Mouse (Mus musculus) limb, embryonic 10.5 days (tissue): ENCODE results near the gene Vwa3b. TPM values are rescaled to one million over a fixed set of nuclear protein-coding genes. Genes with fewer than 3 reads are reported as not detected.

ENCODE experiments used
- DNase-seq: peaks from one replicate; pipeline ENCODE4 v3.0.0-alpha.2; 2017; ENCODE audit warnings: low spot score
- H3K27ac ChIP-seq: fragments of 300-500 bp; sonication (generic); 2 replicates; pipeline ENCODE4 v1.5.1; 2016; ENCODE audit warnings: mild to moderate bottlenecking
- H3K27me3 ChIP-seq: fragments of 300-500 bp; sonication (generic); 2 replicates; pipeline ENCODE4 v1.6.1; 2016; ENCODE audit warnings: low read depth, mild to moderate bottlenecking; ENCODE audit not compliant: poor library complexity, severe bottlenecking
- H3K36me3 ChIP-seq: fragments of 300-500 bp; sonication (generic); 2 replicates; pipeline ENCODE4 v1.6.1; 2016; ENCODE audit warnings: mild to moderate bottlenecking, moderate library complexity
- H3K4me1 ChIP-seq: fragments of 300-500 bp; sonication (generic); 2 replicates; pipeline ENCODE4 v1.6.1; 2016
- H3K4me3 ChIP-seq: fragments of 300-500 bp; sonication (generic); 2 replicates; pipeline ENCODE4 v1.5.1; 2016; ENCODE audit warnings: mild to moderate bottlenecking, moderate library complexity
- H3K9me3 ChIP-seq: fragments of 300-500 bp; sonication (generic); replicated peaks from 2 replicates; pipeline ENCODE4 v1.6.1; 2016; ENCODE audit warnings: mild to moderate bottlenecking
- WGBS: fragments of 180-500 bp; shearing (Covaris S2); methylation state at CpG from one replicate; pipeline ENCODE4 v1.1.7; 2016; 5-methylcytosine and 5-hydroxymethylcytosine counted together
- polyA plus RNA-seq: library from polyadenylated mRNA; unstranded; fragments of >200 nt; fragmentation: Nextera tagmentation; extraction: Ambion mirVana; gene quantifications from 2 replicates; pipeline ENCODE4 v1.2.1, GENCODE M21; 2016

Vwa3b gene
- polyA plus RNA-seq, 1 experiment from 2014 or later: 0.31 TPM

DNA sequence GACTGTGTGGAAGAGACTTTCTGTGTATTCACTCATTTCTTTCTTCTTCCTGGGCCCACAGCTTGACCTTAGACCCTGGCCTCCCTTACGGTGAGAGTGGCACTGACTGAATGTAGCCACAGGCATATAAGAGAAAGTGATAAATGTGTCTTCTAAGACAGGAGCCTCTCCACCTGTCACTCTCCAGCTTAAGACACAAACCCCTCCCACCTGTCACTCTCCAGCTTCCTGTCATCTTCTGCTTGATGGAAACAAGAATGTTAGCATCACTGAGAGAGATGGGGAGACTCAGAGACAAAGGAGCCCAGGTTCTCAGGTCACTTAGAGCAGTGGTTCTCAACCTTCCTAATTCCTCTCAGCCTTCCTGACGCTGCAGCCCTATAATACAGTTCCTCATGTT is 3.7 kb upstream of the Vwa3b start:
- DNase-seq: no peak
- Histone ChIP-seq H3K36me3 (no peaks in the 10 kb centered on the region), H3K27ac (no peak overlapping the region), H3K4me1 (no peaks in the 10 kb centered on the region), H3K4me3 (no peak overlapping the region), H3K9me3 (no peaks in the 10 kb centered on the region), H3K27me3 (no peaks in the 10 kb centered on the region)
- WGBS: 77% methylated on average over 2 of the region's 2 CpGs

DNA sequence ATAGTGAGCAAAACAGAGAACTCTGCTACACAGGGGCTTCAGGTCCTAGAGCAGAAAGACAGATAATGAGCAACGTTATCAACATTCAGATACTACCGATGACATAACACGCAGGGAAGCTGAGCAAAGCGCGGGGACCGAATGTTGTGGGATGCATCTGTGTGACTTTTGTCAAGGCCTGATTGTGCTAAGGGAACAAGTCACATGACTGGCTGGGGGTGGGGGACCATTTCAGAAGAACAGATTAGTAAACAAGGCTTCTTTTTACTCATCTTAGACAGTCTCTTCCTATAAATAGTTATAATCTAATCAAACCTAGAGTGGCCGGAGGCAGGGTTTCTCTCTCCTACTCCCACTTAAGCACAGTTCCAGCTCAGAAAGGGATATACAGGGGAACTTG is 1.7 kb upstream of the Vwa3b start:
- whole genome bisulfite sequencing: 93% methylated on average over 7 of the region's 7 CpGs

GRCm38 (mm10) chr1:37025376-37025775 is 1.0 kb upstream of the Vwa3b start:
- no peak overlapping the region for H3K27ac ChIP-seq
- 97% methylated on average over 1 of the region's 1 CpGs for WGBS
- no peaks in the 10 kb centered on the region for H3K36me3 ChIP-seq
- no peak for DNase-seq
- no peaks in the 10 kb centered on the region for H3K9me3 ChIP-seq
- no peaks in the 10 kb centered on the region for H3K27me3 ChIP-seq
- H3K4me1 ChIP-seq: peaks cover 10% of the 10 kb centered on the region
- no peak overlapping the region for H3K4me3 ChIP-seq

More for the DNA sequence above, 1.7 kb upstream of the Vwa3b start:
- no peaks in the 10 kb centered on the region for H3K27me3 ChIP-seq
- no peak overlapping the region for H3K27ac ChIP-seq
- no peak overlapping the region for H3K4me3 ChIP-seq
- DNase-seq: no peak
- peaks cover 10% of the 10 kb centered on the region for H3K4me1 ChIP-seq
- no peaks in the 10 kb centered on the region for H3K36me3 ChIP-seq
- H3K9me3 ChIP-seq: no peaks in the 10 kb centered on the region

- no peak overlapping the region for H3K27ac ChIP-seq
- peaks cover 10% of the 10 kb centered on the region for H3K4me1 ChIP-seq
- no peak overlapping the region for H3K4me3 ChIP-seq
- DNase-seq: no peak
- WGBS: 77% methylated on average over 6 of the region's 6 CpGs
- no peaks in the 10 kb centered on the region for H3K9me3 ChIP-seq
- no peaks in the 10 kb centered on the region; the same call in 1 of the 2 replicates for H3K27me3 ChIP-seq
- H3K36me3 ChIP-seq: no peaks in the 10 kb centered on the region
Observed at GRCm38 (mm10) chr1:37026866-37027265, 470 bp downstream of the Vwa3b start.

DNA sequence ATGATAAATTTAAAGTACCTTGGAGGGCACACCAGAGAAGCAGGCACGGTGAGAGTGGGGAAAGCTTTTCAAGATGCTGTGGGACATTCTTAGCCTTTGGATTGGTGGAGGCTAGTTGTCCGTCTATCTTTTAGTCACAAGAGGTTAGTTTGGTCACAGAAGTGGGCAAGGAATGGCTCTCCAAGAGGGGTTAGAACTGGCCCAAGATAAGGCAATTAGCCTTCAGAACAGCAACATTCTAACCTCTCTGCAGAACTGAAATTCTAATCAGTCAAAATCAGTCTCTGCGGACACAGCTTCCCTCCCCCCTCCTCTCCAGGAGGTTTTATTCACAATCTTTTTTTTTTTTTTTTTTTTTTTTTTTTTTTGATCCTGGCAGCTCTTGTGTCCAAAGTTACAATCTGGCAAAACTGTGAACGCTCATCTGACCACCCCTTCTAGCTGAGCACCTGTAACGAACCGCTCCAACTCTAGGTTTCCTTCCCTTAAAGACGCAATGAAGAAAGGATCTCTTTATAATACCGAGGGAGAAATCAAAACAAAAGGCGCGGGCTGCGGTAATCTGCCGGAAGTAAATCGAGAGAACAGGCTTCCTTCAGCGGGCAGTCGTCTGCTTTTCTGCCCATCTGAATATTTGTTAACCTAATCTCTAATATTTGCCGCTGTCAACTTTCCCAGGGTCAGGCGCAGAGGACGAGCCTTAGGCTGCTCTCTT is 2.2 kb downstream of the Vwa3b start:
- Histone ChIP-seq H3K27ac (peak overlapping the region; percentile 42; the same call in 1 of the 2 replicates), H3K36me3 (no peaks in the 10 kb centered on the region), H3K27me3 (no peaks in the 10 kb centered on the region; the same call in 1 of the 2 replicates), H3K9me3 (no peaks in the 10 kb centered on the region), H3K4me1 (peaks cover 10% of the 10 kb centered on the region), H3K4me3 (peak overlapping the region; percentile 58)
- DNase-seq: no peak
- 9% methylated on average over 18 of the region's 18 CpGs for WGBS

DNA sequence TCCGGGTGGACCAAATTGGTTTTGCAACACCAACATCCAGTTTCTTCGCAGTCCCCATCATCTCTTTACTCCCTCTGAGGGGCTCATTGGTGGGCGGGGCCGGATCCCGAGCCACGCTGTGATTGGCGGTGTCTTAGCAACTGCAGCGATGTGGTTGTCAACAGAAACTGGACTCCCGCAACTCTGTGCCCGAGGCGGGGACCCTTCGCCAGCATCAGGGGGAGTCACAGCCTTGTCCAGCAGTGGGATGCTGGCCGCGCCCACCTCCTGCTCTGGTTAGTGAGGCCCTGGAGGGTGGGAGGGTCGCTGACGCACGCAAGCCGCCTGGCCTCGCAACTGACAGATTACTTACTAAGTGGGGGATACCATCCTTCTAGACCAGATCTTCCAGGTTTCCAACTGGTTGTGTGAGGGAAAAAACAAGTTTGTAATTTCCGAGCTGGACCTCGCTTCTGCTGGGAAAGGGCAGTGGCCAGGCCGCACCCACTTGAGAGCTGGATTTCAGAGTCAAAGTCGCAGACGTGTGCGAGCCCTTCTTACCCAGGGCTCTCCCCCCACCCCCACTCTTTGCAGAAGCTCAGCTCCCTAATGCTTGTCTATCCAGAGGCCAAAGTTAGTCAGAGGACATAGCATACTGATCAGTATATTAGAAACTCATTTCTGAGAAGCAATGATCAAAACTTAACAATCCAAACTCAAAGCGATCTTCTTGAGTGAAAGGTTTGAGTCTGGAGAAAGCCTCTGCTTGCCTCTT is 2.9 kb downstream of the Vwa3b start:
- peak overlapping the region; percentile 42; the same call in 1 of the 2 replicates for H3K27ac ChIP-seq

GRCm38 (mm10) chr1:37029942-37030341 is 3.5 kb downstream of the Vwa3b start:
- Histone ChIP-seq H3K27ac (no peak overlapping the region), H3K36me3 (no peaks in the 10 kb centered on the region), H3K9me3 (no peaks in the 10 kb centered on the region), H3K4me1 (peaks cover 10% of the 10 kb centered on the region), H3K4me3 (peak overlapping the region; percentile 58; the same call in 1 of the 2 replicates), H3K27me3 (no peaks in the 10 kb centered on the region; the same call in 1 of the 2 replicates)
- WGBS: 59% methylated on average over 5 of the region's 5 CpGs
- DNase-seq: no peak

More for the DNA sequence above, 2.9 kb downstream of the Vwa3b start:
- H3K4me3 ChIP-seq: peak overlapping the region; percentile 58
- H3K27me3 ChIP-seq: no peaks in the 10 kb centered on the region; the same call in 1 of the 2 replicates
- no peaks in the 10 kb centered on the region for H3K36me3 ChIP-seq
- no peaks in the 10 kb centered on the region for H3K9me3 ChIP-seq
- H3K4me1 ChIP-seq: peaks cover 10% of the 10 kb centered on the region
- peak; percentile 92 for DNase-seq
- 3% methylated on average over 26 of the region's 26 CpGs for WGBS

- 90% methylated on average over 2 of the region's 2 CpGs for WGBS
- H3K9me3 ChIP-seq: no peaks in the 10 kb centered on the region
- no peak overlapping the region for H3K27ac ChIP-seq
- H3K36me3 ChIP-seq: no peaks in the 10 kb centered on the region
- DNase-seq: no peak
- H3K4me1 ChIP-seq: peaks cover 10% of the 10 kb centered on the region
- H3K27me3 ChIP-seq: no peaks in the 10 kb centered on the region; the same call in 1 of the 2 replicates
- no peak overlapping the region for H3K4me3 ChIP-seq
Observed at GRCm38 (mm10) chr1:37030693-37031092, 4.3 kb downstream of the Vwa3b start.

GRCm38 (mm10) chr1:37035879-37036278 is 9.5 kb downstream of the Vwa3b start:
- Histone ChIP-seq H3K27ac (no peak overlapping the region), H3K9me3 (no peaks in the 10 kb centered on the region), H3K4me1 (no peaks in the 10 kb centered on the region), H3K4me3 (no peak overlapping the region), H3K27me3 (no peaks in the 10 kb centered on the region; the same call in 1 of the 2 replicates), H3K36me3 (no peaks in the 10 kb centered on the region)
- 93% methylated on average over 8 of the region's 8 CpGs for WGBS
- no peak for DNase-seq

DNA sequence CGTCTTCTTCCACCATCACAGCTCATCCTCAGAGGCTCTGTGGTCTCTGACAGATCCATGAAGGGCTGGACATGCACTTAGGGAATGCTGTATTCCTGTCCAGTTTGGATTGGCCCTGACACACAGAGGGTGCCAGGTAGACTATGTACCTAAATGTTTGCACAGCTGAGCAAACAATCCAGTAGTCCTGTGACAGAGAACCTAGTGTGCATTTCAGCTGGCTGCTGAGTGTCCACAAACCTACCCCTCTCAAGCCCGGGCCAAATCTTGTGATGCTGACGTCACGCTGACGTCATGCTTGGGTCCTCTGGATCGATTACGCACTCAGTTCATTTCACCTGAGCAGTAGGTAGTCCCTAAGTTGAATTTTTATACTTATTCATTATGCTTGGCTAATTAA is 14.7 kb downstream of the Vwa3b start:
- Histone ChIP-seq H3K27me3 (no peaks in the 10 kb centered on the region), H3K4me1 (peaks cover 12% of the 10 kb centered on the region), H3K27ac (no peak overlapping the region), H3K4me3 (no peak overlapping the region), H3K36me3 (no peaks in the 10 kb centered on the region), H3K9me3 (no peaks in the 10 kb centered on the region)
- WGBS: 94% methylated on average over 7 of the region's 7 CpGs
- DNase-seq: no peak

DNA sequence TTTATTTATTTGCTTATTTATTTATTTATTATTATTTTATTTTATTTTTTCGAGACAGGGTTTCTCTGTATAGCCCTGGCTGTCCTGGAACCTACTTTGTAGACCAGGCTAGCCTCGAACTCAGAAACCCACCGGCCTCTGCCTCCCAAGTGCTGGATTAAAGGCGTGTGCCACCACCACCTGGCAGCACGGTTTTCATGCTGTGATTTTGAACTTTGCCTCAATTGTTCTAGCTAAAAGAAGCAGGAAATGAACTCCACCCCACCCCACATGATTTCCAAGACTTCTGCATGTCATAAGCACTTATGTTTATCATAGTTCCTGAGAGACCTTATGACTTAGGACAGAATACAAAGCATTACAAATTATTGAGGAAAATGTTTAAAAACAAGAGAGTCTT is 15.5 kb downstream of the Vwa3b start:
- H3K4me1 ChIP-seq: peaks cover 12% of the 10 kb centered on the region
- no peak for DNase-seq

DNA sequence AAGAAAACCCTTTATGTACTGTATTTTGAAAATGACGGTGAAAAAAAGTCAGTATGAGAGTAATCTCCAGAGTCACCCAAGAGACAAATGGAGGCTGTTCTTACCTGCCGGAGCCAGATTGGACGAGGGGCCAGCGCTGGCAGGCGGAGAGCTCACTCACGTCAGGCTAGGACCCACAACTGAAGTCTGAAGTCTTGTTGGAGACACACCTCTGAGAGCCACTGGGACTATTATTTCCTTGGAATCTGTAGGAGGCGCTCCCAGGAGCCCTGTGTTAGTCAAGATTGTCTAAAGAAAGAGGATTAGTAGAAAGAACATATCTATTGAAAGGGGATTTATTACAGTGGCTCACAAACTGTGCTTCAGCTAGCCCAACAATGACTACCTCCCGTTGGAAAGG is 16.4 kb downstream of the Vwa3b start:
- no peak overlapping the region for H3K4me3 ChIP-seq
- no peak overlapping the region for H3K27ac ChIP-seq
- H3K27me3 ChIP-seq: no peaks in the 10 kb centered on the region
- peaks cover 12% of the 10 kb centered on the region for H3K4me1 ChIP-seq
- WGBS: 90% methylated on average over 8 of the region's 8 CpGs
- H3K9me3 ChIP-seq: no peaks in the 10 kb centered on the region
- H3K36me3 ChIP-seq: no peaks in the 10 kb centered on the region
- no peak for DNase-seq

More for the DNA sequence above, 15.5 kb downstream of the Vwa3b start:
- Histone ChIP-seq H3K27ac (no peak overlapping the region), H3K4me3 (no peak overlapping the region), H3K9me3 (no peaks in the 10 kb centered on the region), H3K36me3 (no peaks in the 10 kb centered on the region), H3K27me3 (no peaks in the 10 kb centered on the region)
- WGBS: 92% methylated on average over 5 of the region's 5 CpGs

GRCm38 (mm10) chr1:37043196-37043595 is 16.8 kb downstream of the Vwa3b start:
- 90% methylated on average over 3 of the region's 3 CpGs for WGBS
- no peaks in the 10 kb centered on the region for H3K9me3 ChIP-seq
- H3K27ac ChIP-seq: no peak overlapping the region
- no peak overlapping the region for H3K4me3 ChIP-seq
- no peak for DNase-seq
- H3K4me1 ChIP-seq: peaks cover 12% of the 10 kb centered on the region
- H3K36me3 ChIP-seq: no peaks in the 10 kb centered on the region
- no peaks in the 10 kb centered on the region for H3K27me3 ChIP-seq
